Mouse (Mus musculus): ENCODE measurements around the gene Wbp2nl. TPM values are rescaled to one million over a fixed set of nuclear protein-coding genes. Genes with fewer than 3 reads are reported as not detected.

Wbp2nl gene
- polyA plus RNA-seq, 1 experiment from 2014 or later, result 0.17 TPM

GRCm38 (mm10) chr15:82271201-82271600 lies 27.6 kb upstream of the Wbp2nl start:
- H3K9ac ChIP-seq, result no peak overlapping the region
- H3K4me3 ChIP-seq (replicated peaks; ENCODE audit: low read length), result no peak overlapping the region
- no peak for ATAC-seq (ENCODE audit: low FRiP score)
- no peaks in the 10 kb centered on the region for H3K27me3 ChIP-seq (ENCODE audit: control insufficient read depth, insufficient read depth, low read length)
- no peak overlapping the region for H3K27ac ChIP-seq
- peak; percentile 84 for DNase-seq (ENCODE audit: low spot score)
- H3K4me2 ChIP-seq (replicated peaks), result no peak overlapping the region
- 2% methylated on average over 5 of the region's 5 CpGs for WGBS
- peaks cover 28% of the 10 kb centered on the region for H3K4me1 ChIP-seq (replicated peaks; ENCODE audit: control insufficient read depth, insufficient read depth, low read length)
- H3K36me3 ChIP-seq (replicated peaks; ENCODE audit: control insufficient read depth, insufficient read depth), result no peaks in the 10 kb centered on the region
- no peaks in the 10 kb centered on the region for H3K9me3 ChIP-seq (ENCODE audit: control insufficient read depth, low read length)

DNA sequence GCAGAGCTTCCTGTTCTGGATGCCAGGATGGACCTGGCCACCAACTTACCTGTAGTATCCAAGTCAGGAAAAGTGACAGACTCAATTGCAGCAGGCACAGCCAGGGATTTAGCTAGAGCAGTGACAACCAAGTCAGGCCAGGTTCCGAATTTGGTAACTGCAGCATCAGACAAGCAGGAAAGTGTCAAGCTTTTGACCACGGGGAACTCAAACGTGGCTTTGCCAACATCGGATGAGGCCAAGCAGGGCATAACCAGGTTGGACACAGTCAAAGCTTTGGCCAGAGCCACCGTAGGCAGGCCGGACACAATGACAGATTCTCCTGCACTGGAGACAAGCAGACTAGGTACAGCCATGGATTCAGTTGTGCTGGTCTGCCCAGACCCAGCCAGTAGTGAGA lies 26.5 kb upstream of the Wbp2nl start:
- Histone ChIP-seq H3K4me1 (replicated peaks; ENCODE audit: control insufficient read depth, insufficient read depth, low read length) (peaks cover 39% of the 10 kb centered on the region), H3K9ac (no peak overlapping the region), H3K27me3 (ENCODE audit: control insufficient read depth, insufficient read depth, low read length) (no peaks in the 10 kb centered on the region), H3K9me3 (ENCODE audit: control insufficient read depth, low read length) (no peaks in the 10 kb centered on the region), H3K27ac (no peak overlapping the region), H3K36me3 (replicated peaks; ENCODE audit: control insufficient read depth, insufficient read depth) (no peaks in the 10 kb centered on the region), H3K4me3 (replicated peaks; ENCODE audit: low read length) (no peak overlapping the region), H3K4me2 (replicated peaks) (no peak overlapping the region)
- DNase-seq (ENCODE audit: low spot score) (no peak), ATAC-seq (ENCODE audit: low FRiP score) (no peak)
- WGBS, result 89% methylated on average over 6 of the region's 6 CpGs

DNA sequence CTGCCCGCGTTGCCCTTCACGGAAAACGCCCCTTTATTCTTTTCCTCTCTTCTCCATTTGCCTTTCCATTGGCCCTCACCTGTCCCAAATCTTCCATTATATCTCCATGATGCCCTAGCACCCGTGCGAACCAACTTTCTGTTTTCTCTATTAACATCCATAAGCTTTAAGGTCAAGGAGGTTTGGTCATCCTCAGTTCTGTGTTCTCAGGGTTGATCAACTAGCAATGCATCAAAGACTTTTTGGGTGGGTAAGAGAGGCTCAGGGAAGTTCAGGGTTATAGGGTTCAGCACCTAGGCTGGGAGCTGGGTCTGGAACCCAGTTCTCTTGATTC lies 24.2 kb upstream of the Wbp2nl start, which contains the start of gene Sept3:
TSS of gene Sept3 (plus strand) at position 301 of the 334 bp plus-strand sequence.
- Histone ChIP-seq H3K4me3 (replicated peaks; ENCODE audit: low read length) (peak within 1 kb of the TSS; percentile 75), H3K36me3 (replicated peaks; ENCODE audit: control insufficient read depth, insufficient read depth) (peaks cover 9% of the 10 kb centered on the region), H3K4me2 (replicated peaks) (peak within 1 kb of the TSS; percentile 94), H3K27me3 (ENCODE audit: control insufficient read depth, insufficient read depth, low read length) (no peaks in the 10 kb centered on the region), H3K9me3 (ENCODE audit: control insufficient read depth, low read length) (no peaks in the 10 kb centered on the region), H3K9ac (peak within 1 kb of the TSS; percentile 92), H3K4me1 (replicated peaks; ENCODE audit: control insufficient read depth, insufficient read depth, low read length) (peaks cover 31% of the 10 kb centered on the region), H3K27ac (peak within 1 kb of the TSS; percentile 97)
- DNase-seq (ENCODE audit: low spot score), result no peak
- 33% methylated on average over 6 of the region's 6 CpGs for WGBS
- no peak for ATAC-seq (ENCODE audit: low FRiP score)

DNA sequence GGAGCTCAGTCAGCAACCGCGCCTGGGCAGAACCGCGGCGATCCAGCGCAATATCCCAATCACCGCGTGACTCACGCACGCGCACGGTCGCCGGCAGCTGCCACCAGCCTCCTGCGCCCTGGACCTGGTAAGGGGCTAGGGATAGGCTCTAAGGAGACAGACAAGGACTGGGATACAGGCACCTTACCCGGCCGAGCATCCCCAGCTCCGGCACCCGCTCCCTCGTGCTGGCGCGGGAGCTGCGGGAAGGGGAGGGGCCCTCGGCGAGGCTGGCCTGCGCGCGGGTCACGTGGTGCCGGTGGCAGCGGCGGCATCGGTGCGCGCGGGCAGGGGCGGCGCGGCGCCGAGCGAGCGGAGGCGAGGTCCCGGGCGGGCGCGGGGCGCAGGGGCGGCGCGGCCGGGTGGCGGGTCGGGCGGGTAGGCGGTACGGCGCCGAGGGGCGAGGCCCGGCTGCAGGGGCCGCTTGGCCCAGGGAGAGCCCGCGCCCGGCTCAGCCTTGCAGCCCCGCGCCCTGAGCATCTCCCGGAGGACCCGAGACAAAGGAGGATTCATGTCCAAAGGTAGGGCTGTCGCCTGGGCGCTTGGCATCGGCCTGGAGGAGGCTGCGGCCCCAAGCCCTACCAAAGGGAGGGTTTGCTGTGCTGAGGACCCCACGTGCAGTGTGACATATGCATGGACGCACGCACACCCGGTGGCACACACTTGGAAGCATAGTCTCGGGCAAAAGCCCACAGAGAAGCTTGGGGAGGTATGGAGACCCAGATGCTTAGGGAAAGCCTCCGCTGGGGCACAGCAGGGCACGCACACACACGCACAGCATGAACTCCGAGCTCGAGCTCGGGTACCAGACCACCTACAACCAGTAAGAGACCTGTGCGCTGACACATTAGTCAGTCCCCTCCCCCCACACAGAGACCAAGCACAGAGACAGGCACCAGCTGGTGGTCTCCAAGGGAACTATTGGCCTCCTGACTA lies 23.5 kb upstream of the Wbp2nl start:
- Histone ChIP-seq H3K27me3 (ENCODE audit: control insufficient read depth, insufficient read depth, low read length) (no peaks in the 10 kb centered on the region), H3K36me3 (replicated peaks; ENCODE audit: control insufficient read depth, insufficient read depth) (peaks cover 16% of the 10 kb centered on the region), H3K4me2 (replicated peaks) (peak overlapping the region; percentile 94), H3K9me3 (ENCODE audit: control insufficient read depth, low read length) (no peaks in the 10 kb centered on the region), H3K9ac (peak overlapping the region; percentile 92), H3K27ac (peak overlapping the region; percentile 97), H3K4me1 (replicated peaks; ENCODE audit: control insufficient read depth, insufficient read depth, low read length) (peaks cover 31% of the 10 kb centered on the region), H3K4me3 (replicated peaks; ENCODE audit: low read length) (peak overlapping the region; percentile 75)
- ATAC-seq (ENCODE audit: low FRiP score) (peak; percentile 73), DNase-seq (ENCODE audit: low spot score) (peak; percentile 79)
- under 1% methylated on average over 67 of the region's 86 CpGs for WGBS

DNA sequence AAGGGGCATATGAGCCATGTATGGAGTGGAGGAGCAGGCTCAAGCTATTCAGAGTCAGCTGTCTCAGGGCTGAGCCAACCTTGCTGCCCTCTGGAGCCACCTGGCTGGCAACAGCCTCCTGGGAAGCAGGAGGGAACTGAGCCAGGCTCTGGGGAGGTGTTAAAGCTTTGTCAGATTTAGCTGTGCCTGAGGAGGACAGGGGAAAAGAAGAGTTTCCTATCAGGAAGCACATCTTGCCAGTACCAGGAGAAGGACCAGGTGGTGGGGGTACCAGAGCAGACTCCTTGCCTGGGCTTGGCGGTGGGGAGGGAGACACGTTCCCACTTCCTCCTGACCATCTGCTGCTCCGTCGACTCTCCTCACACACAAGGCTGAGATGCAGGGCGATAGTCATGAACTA lies 21.2 kb upstream of the Wbp2nl start:
- 61% methylated on average over 5 of the region's 5 CpGs for WGBS
- Histone ChIP-seq H3K9ac (peak overlapping the region; percentile 32; the same call in 1 of the 2 replicates), H3K36me3 (replicated peaks; ENCODE audit: control insufficient read depth, insufficient read depth) (peaks cover 37% of the 10 kb centered on the region), H3K4me2 (replicated peaks) (peak overlapping the region; percentile 94), H3K9me3 (ENCODE audit: control insufficient read depth, low read length) (no peaks in the 10 kb centered on the region), H3K27me3 (ENCODE audit: control insufficient read depth, insufficient read depth, low read length) (no peaks in the 10 kb centered on the region), H3K27ac (no peak overlapping the region), H3K4me3 (replicated peaks; ENCODE audit: low read length) (peak overlapping the region; percentile 75), H3K4me1 (replicated peaks; ENCODE audit: control insufficient read depth, insufficient read depth, low read length) (peaks cover 27% of the 10 kb centered on the region)
- DNase-seq (ENCODE audit: low spot score) (no peak), ATAC-seq (ENCODE audit: low FRiP score) (no peak)

GRCm38 (mm10) chr15:82280638-82281037 lies 18.1 kb upstream of the Wbp2nl start:
- Histone ChIP-seq H3K9ac (no peak overlapping the region), H3K4me2 (replicated peaks) (no peak overlapping the region), H3K36me3 (replicated peaks; ENCODE audit: control insufficient read depth, insufficient read depth) (peaks cover 67% of the 10 kb centered on the region), H3K4me1 (replicated peaks; ENCODE audit: control insufficient read depth, insufficient read depth, low read length) (peaks cover 21% of the 10 kb centered on the region), H3K4me3 (replicated peaks; ENCODE audit: low read length) (no peak overlapping the region), H3K9me3 (ENCODE audit: control insufficient read depth, low read length) (no peaks in the 10 kb centered on the region), H3K27ac (no peak overlapping the region), H3K27me3 (ENCODE audit: control insufficient read depth, insufficient read depth, low read length) (no peaks in the 10 kb centered on the region)
- DNase-seq (ENCODE audit: low spot score), result no peak
- WGBS, result 81% methylated on average over 4 of the region's 4 CpGs
- ATAC-seq (ENCODE audit: low FRiP score), result no peak

GRCm38 (mm10) chr15:82286157-82286556 lies 12.6 kb upstream of the Wbp2nl start:
- H3K4me1 ChIP-seq (replicated peaks; ENCODE audit: control insufficient read depth, insufficient read depth, low read length), result no peaks in the 10 kb centered on the region
- H3K9me3 ChIP-seq (ENCODE audit: control insufficient read depth, low read length), result no peaks in the 10 kb centered on the region
- no peak overlapping the region for H3K4me2 ChIP-seq (replicated peaks)
- 68% methylated on average over 12 of the region's 12 CpGs for WGBS
- H3K27me3 ChIP-seq (ENCODE audit: control insufficient read depth, insufficient read depth, low read length), result no peaks in the 10 kb centered on the region
- H3K4me3 ChIP-seq (replicated peaks; ENCODE audit: low read length), result no peak overlapping the region
- H3K9ac ChIP-seq, result no peak overlapping the region
- ATAC-seq (ENCODE audit: low FRiP score) (no peak), DNase-seq (ENCODE audit: low spot score) (no peak)
- no peak overlapping the region for H3K27ac ChIP-seq
- H3K36me3 ChIP-seq (replicated peaks; ENCODE audit: control insufficient read depth, insufficient read depth), result peaks cover 97% of the 10 kb centered on the region

DNA sequence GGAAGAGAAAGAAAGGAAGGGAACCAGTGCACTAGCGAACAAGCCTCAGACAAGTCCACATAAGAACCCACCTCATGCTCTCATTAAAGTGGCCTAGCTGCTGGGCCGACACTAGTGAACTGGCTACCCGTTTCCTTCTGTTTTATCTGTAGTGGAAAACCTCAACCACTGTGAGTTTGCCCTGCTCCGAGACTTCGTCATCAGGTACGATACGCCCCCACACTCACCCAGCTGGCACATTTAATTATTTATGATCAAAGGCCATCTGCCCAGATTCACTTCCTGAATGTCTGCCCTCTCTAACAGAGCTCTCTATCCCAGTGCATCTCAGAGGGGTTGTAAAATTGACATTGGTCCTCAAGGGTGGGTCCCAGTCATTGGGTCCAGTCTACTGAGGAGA lies 8.5 kb upstream of the Wbp2nl start:
- no peak overlapping the region for H3K9ac ChIP-seq
- H3K4me1 ChIP-seq (replicated peaks; ENCODE audit: control insufficient read depth, insufficient read depth, low read length), result peaks cover 14% of the 10 kb centered on the region; the same call in 1 of the 2 replicates
- H3K36me3 ChIP-seq (replicated peaks; ENCODE audit: control insufficient read depth, insufficient read depth), result peaks cover 77% of the 10 kb centered on the region
- no peaks in the 10 kb centered on the region for H3K27me3 ChIP-seq (ENCODE audit: control insufficient read depth, insufficient read depth, low read length)
- no peak for DNase-seq (ENCODE audit: low spot score)
- no peak overlapping the region for H3K4me3 ChIP-seq (replicated peaks; ENCODE audit: low read length)
- H3K27ac ChIP-seq, result no peak overlapping the region
- no peaks in the 10 kb centered on the region for H3K9me3 ChIP-seq (ENCODE audit: control insufficient read depth, low read length)
- no peak overlapping the region for H3K4me2 ChIP-seq (replicated peaks)
- 88% methylated on average over 7 of the region's 7 CpGs for WGBS
- no peak for ATAC-seq (ENCODE audit: low FRiP score)

DNA sequence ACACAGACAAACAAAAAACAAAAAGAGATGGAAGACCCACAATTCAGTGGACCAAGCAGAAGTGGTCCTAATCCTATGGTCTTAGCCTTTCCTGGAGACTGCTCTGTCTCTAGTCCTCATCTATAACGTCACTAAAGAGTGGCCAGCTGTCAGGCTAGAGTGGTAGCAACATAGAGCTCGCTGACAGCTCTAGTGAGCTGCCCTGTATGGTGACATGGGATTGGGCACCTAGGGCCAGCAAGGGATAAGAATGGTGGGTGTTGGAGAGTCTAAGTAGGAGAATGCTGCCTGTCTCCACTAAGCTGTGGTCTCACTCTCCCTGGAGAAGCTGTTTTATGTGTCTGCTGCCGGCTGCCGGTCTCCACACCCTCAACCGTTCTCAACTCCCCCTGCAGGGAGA lies 5.9 kb upstream of the Wbp2nl start:
- WGBS, result 9% methylated on average over 5 of the region's 5 CpGs
- ATAC-seq (ENCODE audit: low FRiP score), result peak; percentile 57
- H3K27ac ChIP-seq, result peak overlapping the region; percentile 52; the same call in 1 of the 2 replicates

More for the DNA sequence above, 5.9 kb upstream of the Wbp2nl start:
- Histone ChIP-seq H3K4me3 (replicated peaks; ENCODE audit: low read length) (no peak overlapping the region), H3K9me3 (ENCODE audit: control insufficient read depth, low read length) (no peaks in the 10 kb centered on the region), H3K4me1 (replicated peaks; ENCODE audit: control insufficient read depth, insufficient read depth, low read length) (peaks cover 14% of the 10 kb centered on the region; the same call in 1 of the 2 replicates), H3K4me2 (replicated peaks) (peak overlapping the region; percentile 30), H3K36me3 (replicated peaks; ENCODE audit: control insufficient read depth, insufficient read depth) (peaks cover 51% of the 10 kb centered on the region), H3K9ac (no peak overlapping the region), H3K27me3 (ENCODE audit: control insufficient read depth, insufficient read depth, low read length) (no peaks in the 10 kb centered on the region)
- DNase-seq (ENCODE audit: low spot score), result no peak

All from hindbrain, embryonic 14.5 days (tissue).